Mouse (Mus musculus) liver, adult 2 months (tissue): ENCODE results near the gene Tor2a.

Experiments used
- CTCF ChIP-seq: fragments of 200-500 bp; IDR thresholded peaks from 2 replicates; pipeline ENCODE4 v1.5.1; 2011; ENCODE audit warnings: low read depth, low read length, control low read depth
- POLR2A ChIP-seq: fragments of 200-500 bp; IDR thresholded peaks from 2 replicates; pipeline ENCODE4 v1.6.1; 2011; ENCODE audit warnings: low read length, control low read depth; ENCODE audit not compliant: insufficient read depth; ENCODE audit errors: extremely low read depth

GRCm38 (mm10) chr2:32751665-32752033 is 5.4 kb upstream of the Tor2a start:
- no peak for TF ChIP-seq CTCF
- no peak for TF ChIP-seq POLR2A
